Mouse (Mus musculus) heart, adult 2 months (tissue): ENCODE measurements at regions not wholly inside any gene's neighbourhood (a gene's known extent, or its start where the extent isn't known, plus 50 kb on each side); places are given as distances from the start of the nearest gene placed in this dataset.

ENCODE experiments used
- DNase-seq, 2 experiments: peaks; one replicate each; pipeline ENCODE4 v3.0.0; 2021
- H3K27ac ChIP-seq: fragments of 200-600 bp; 2 replicates; pipeline ENCODE4 v1.8.1; 2022
- H3K27me3 ChIP-seq: fragments of 200-500 bp; 2 replicates; pipeline ENCODE4 v1.6.1; 2012; ENCODE audit warnings: mild to moderate bottlenecking, low read length, inconsistent platforms, mixed read lengths; ENCODE audit not compliant: control insufficient read depth, insufficient read depth
- H3K36me3 ChIP-seq: fragments of 200-500 bp; 2 replicates; pipeline ENCODE4 v1.6.1; 2012; ENCODE audit warnings: low read length, inconsistent platforms; ENCODE audit not compliant: control insufficient read depth, insufficient read depth
- H3K4me1 ChIP-seq: fragments of 200-500 bp; 2 replicates; pipeline ENCODE4 v1.6.1; 2011; ENCODE audit warnings: low read length; ENCODE audit not compliant: control insufficient read depth, insufficient read depth
- H3K4me3 ChIP-seq: fragments of 200-600 bp; 2 replicates; pipeline ENCODE4 v1.8.1; 2022
- H3K79me2 ChIP-seq: fragments of 200-500 bp; replicated peaks from 2 replicates; pipeline ENCODE4 v1.6.1; 2012; ENCODE audit warnings: mild to moderate bottlenecking, inconsistent platforms, low read length, moderate library complexity, mixed read lengths; ENCODE audit not compliant: control insufficient read depth, insufficient read depth
- H3K9ac ChIP-seq: fragments of 200-500 bp; 2 replicates; pipeline ENCODE4 v1.6.1; 2012; ENCODE audit warnings: low read depth, mild to moderate bottlenecking, control low read depth, inconsistent platforms, low read length, mixed read lengths
- CTCF ChIP-seq: fragments of 200-600 bp; IDR thresholded peaks from 2 replicates; pipeline ENCODE4 v1.8.1; 2022; ENCODE audit warnings: antibody characterized with exemption, mild to moderate bottlenecking, moderate library complexity
- EP300 ChIP-seq: fragments of 200-500 bp; IDR thresholded peaks from 2 replicates; pipeline ENCODE4 v1.6.1; 2011; ENCODE audit warnings: low read depth, low read length, control low read depth; ENCODE audit not compliant: insufficient read depth
- POLR2A ChIP-seq: fragments of 200-500 bp; IDR thresholded peaks from 2 replicates; pipeline ENCODE4 v1.6.1; 2011; ENCODE audit warnings: mild to moderate bottlenecking, low read depth, low read length, control low read depth; ENCODE audit not compliant: insufficient read depth
- WGBS: fragments of 180-500 bp; shearing (Covaris S2); methylation state at CpG from one replicate; pipeline ENCODE4 v1.1.7; 2018; 5-methylcytosine and 5-hydroxymethylcytosine counted together
- intact Hi-C: fragments of 180-260 bp; cut with DNase I; formaldehyde crosslinking; loops from one replicate; pipeline ENCODE4 v1.15.1; 2025

GRCm38 (mm10) chr4:10398075-10398474 lies 476.2 kb upstream of the 2610301B20Rik start:
- H3K4me1 ChIP-seq, result no peaks in the 10 kb centered on the region
- H3K36me3 ChIP-seq, result no peaks in the 10 kb centered on the region
- H3K27me3 ChIP-seq, result no peaks in the 10 kb centered on the region
- DNase-seq, result no peak
- no peak overlapping the region for H3K27ac ChIP-seq
- 89% methylated on average over 2 of the region's 2 CpGs for WGBS
- intact Hi-C loops, result no loop called here
- no peak for TF ChIP-seq POLR2A
- TF ChIP-seq CTCF, result no peak
- no peak for TF ChIP-seq EP300
- no peaks in the 10 kb centered on the region for H3K79me2 ChIP-seq
- H3K4me3 ChIP-seq, result no peak overlapping the region
- H3K9ac ChIP-seq, result no peak overlapping the region

DNA sequence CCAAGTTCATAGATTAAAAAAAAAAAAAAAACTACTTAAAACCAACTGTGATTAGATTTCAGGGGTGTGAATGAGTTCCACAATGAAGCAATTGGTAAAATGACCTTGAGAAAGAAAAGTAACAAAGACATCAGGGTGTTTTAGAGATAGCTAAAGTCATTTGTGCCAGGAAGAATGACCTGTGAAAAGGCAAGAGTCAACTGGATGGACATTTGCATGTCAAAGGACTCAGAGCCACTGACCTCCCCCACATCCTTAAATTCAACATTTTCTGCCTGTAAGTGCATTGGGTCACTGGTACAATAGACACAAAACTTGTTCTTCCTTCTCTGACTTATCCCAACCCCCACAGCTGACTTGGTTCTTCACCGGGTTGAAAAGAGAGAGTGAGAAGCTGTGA lies 474.6 kb upstream of the 2610301B20Rik start:
- no peak for DNase-seq
- intact Hi-C loops, result no loop called here
- Histone ChIP-seq H3K79me2 (no peaks in the 10 kb centered on the region), H3K4me1 (no peaks in the 10 kb centered on the region), H3K27me3 (no peaks in the 10 kb centered on the region), H3K9ac (no peak overlapping the region), H3K27ac (no peak overlapping the region), H3K36me3 (no peaks in the 10 kb centered on the region), H3K4me3 (no peak overlapping the region)
- WGBS, result 55% methylated on average over 1 of the region's 1 CpGs
- TF ChIP-seq EP300 (no peak), CTCF (no peak), POLR2A (no peak)

DNA sequence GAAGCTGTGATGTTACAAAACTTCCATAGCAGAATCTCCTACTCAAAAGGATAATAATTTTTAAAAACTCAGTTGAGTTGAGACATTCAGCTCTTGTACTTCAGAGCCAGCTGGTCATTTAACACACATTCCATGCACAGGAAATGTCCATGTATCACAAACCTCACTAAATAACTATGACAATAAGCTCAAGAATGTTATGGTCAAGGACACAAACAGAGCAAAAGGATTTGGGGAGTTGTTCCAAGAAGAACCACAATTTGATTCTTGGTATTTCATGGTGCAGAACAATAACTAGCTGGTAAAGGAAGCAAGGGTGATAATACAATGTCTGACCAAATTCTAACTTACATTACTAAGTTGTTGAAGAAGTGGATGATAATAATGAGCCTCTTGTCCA lies 471.4 kb upstream of the 2610301B20Rik start:
- no peak for TF ChIP-seq EP300
- no peak for TF ChIP-seq POLR2A
- TF ChIP-seq CTCF, result no peak
- Histone ChIP-seq H3K79me2 (no peaks in the 10 kb centered on the region), H3K27ac (no peak overlapping the region), H3K4me1 (no peaks in the 10 kb centered on the region), H3K4me3 (no peak overlapping the region), H3K9ac (no peak overlapping the region), H3K27me3 (no peaks in the 10 kb centered on the region), H3K36me3 (no peaks in the 10 kb centered on the region)
- DNase-seq, result no peak
- intact Hi-C loops, result no loop called here

GRCm38 (mm10) chr4:10404438-10404837 lies 469.9 kb upstream of the 2610301B20Rik start:
- DNase-seq, result no peak
- Histone ChIP-seq H3K27ac (no peak overlapping the region), H3K9ac (no peak overlapping the region), H3K4me1 (no peaks in the 10 kb centered on the region), H3K36me3 (no peaks in the 10 kb centered on the region), H3K4me3 (no peak overlapping the region), H3K79me2 (no peaks in the 10 kb centered on the region), H3K27me3 (no peaks in the 10 kb centered on the region)
- 11% methylated on average over 5 of the region's 5 CpGs for WGBS
- intact Hi-C loops, result no loop called here
- no peak for TF ChIP-seq CTCF
- no peak for TF ChIP-seq EP300
- no peak for TF ChIP-seq POLR2A

DNA sequence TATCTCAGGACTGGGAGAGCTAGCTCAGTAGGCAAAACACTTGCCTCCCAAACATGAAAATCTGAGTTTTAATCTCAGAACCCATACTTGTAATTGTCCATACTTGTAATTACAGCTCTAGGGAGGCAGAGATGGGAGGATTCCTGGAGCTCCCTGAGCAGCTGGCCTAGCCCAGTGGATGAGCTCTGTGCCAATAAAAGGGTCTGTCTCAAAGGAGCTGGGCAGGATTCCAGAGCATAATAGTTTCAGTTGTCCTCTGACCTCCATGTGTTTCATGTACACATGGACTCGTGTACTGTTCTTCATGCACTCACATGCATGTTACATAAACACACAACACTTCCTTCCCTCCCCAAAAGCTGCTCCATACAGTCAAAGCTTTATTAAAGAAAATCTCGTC lies 469.2 kb upstream of the 2610301B20Rik start:
- intact Hi-C loops, result no loop called here
- no peaks in the 10 kb centered on the region for H3K36me3 ChIP-seq
- 52% methylated on average over 2 of the region's 2 CpGs for WGBS
- no peak overlapping the region for H3K4me3 ChIP-seq
- no peak overlapping the region for H3K9ac ChIP-seq
- no peak overlapping the region for H3K27ac ChIP-seq
- DNase-seq, result no peak
- H3K27me3 ChIP-seq, result no peaks in the 10 kb centered on the region
- no peaks in the 10 kb centered on the region for H3K79me2 ChIP-seq
- no peaks in the 10 kb centered on the region for H3K4me1 ChIP-seq
- TF ChIP-seq EP300, result no peak
- no peak for TF ChIP-seq CTCF
- TF ChIP-seq POLR2A, result no peak

DNA sequence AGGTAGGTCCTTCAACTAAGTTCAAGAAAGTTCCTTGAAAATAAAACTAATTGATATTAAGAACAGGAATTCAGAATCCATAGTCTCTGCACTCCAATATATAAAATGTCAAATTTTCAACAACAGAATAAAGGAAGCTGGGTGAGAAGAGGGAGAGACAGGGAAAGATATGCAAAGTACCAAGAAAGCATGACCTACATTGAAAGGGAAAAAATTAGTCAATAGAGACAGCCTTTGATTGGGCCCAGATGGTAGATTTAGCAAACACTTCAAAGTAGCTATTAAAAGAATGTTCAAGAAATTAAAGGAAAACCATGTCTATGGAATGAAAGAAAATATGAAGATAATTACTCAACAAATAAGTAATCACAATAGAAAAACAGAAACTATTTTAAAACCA lies 460.0 kb upstream of the 2610301B20Rik start:
- Histone ChIP-seq H3K36me3 (no peaks in the 10 kb centered on the region), H3K9ac (no peak overlapping the region), H3K27ac (no peak overlapping the region), H3K4me1 (no peaks in the 10 kb centered on the region), H3K27me3 (no peaks in the 10 kb centered on the region), H3K79me2 (no peaks in the 10 kb centered on the region), H3K4me3 (no peak overlapping the region)
- no peak for DNase-seq
- intact Hi-C loops, result no loop called here
- TF ChIP-seq EP300, result no peak
- TF ChIP-seq CTCF, result no peak
- no peak for TF ChIP-seq POLR2A

DNA sequence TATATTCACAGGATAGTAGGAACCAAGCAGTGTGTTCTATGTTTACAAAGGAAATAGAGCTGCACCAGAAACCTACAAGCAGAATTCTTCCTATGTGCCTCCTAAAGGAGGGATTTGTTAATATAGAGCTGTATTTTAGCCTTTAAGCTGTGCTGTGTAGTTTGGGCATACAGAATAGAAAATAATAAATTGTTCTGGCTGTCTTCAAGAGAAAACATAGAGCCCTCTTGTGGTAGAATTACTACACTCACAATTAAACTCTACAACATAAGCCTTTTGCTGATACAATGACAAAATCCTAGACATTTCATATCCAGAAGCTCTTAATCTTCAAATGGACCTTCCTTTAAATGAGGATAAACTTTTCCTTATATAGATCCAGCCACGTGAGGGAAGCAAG lies 452.9 kb upstream of the 2610301B20Rik start:
- no peak for DNase-seq
- Histone ChIP-seq H3K27ac (no peak overlapping the region), H3K79me2 (no peaks in the 10 kb centered on the region), H3K27me3 (no peaks in the 10 kb centered on the region), H3K36me3 (no peaks in the 10 kb centered on the region), H3K9ac (no peak overlapping the region), H3K4me1 (no peaks in the 10 kb centered on the region), H3K4me3 (no peak overlapping the region)
- 45% methylated on average over 1 of the region's 1 CpGs for WGBS
- no peak for TF ChIP-seq EP300
- TF ChIP-seq CTCF, result peak; percentile 57
- intact Hi-C loops, result loop anchor here (1.0 to 5.0 kb wide), 2 partner anchors 131 to 416 kb away; no protein-coding TSS in a partner anchor
